Mouse (Mus musculus): ENCODE measurements at regions not wholly inside any gene's neighbourhood (a gene's known extent, or its start where the extent isn't known, plus 50 kb on each side); places are given as distances from the start of the nearest gene placed in this dataset.

- DNase-seq (ENCODE audit: low spot score): no peak
Observed at GRCm38 (mm10) chr17:45291052-45291451, 142.5 kb downstream of the Cdc5l start.

DNA sequence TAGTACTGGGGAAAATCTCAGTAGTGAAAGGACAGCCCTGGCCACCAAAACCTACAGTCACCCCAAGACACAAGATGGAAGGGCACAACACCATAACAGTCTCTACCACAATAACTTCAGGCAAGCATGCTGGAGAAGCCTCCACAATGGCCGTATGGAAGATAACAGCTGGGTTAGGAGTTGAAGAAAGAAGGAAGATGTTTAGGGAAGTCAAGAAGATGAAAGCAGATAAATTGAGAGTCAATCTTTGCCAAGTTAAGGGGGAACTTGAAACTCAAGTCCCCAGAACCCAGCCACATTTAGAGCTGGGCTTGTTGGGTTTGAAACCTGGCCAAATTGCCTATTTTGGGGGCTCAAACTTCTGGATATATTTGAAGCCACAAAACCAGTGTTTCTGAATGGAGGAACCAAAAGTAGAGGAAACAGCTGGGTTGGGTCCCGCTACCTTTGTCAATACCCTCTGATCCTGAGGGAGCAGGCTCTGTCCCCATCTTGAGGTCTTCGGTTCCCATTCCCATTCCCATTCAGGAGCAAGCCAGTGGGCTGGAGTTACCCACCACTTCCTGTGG, 147.8 kb downstream of the Cdc5l start:
- DNase-seq (ENCODE audit: low spot score): no peak

- DNase-seq (ENCODE audit: low spot score): no peak
Observed at GRCm38 (mm10) chr17:45281554-45281953, 152.0 kb downstream of the Cdc5l start.

- no peak for DNase-seq (ENCODE audit: low spot score)
Observed at GRCm38 (mm10) chr17:45279811-45280205, 153.7 kb downstream of the Cdc5l start.

GRCm38 (mm10) chr17:45279075-45279810, 154.3 kb downstream of the Cdc5l start:
- no peak for DNase-seq (ENCODE audit: low spot score)

- DNase-seq (ENCODE audit: low spot score): no peak
Observed at GRCm38 (mm10) chr17:45277516-45277915, 156.0 kb downstream of the Cdc5l start.

DNA sequence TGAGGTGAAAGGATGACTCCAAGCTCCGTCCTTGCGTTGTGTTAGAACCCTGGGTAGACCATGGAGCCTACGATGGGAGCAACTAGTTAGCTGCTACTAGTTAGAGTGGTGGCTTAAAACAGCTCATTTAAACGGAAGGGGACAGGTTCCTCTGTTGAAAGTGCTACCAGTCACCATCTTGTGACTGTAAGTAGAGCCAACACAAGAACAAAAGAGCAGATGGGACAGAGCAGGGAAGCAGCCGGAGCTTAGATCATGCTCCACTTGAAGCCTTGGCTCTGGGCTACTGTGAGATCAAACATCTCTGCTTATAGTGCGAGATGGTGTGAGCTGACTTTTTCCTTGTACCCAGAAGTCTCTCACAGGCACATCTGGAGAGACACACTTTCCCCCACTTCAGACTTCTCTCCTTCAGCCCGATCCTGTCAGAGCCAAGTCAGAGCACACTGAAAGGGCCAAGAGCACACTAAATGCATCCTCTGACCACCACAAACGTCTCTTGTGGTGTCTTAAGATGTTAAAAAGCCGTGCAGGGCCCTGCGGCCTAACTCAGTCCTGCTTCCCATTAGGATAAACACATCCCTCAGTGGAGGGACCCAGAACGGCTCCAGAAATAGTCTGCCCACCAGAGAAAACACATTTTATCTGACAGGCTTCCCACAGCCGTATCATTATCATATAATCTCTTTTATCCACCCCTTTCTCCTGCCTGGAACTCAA, 156.7 kb downstream of the Cdc5l start:
- no peak for DNase-seq (ENCODE audit: low spot score)

- peak; percentile 15 for DNase-seq (ENCODE audit: low spot score)
Observed at GRCm38 (mm10) chr17:45274894-45275293, 158.6 kb downstream of the Cdc5l start.

- no peak for DNase-seq (ENCODE audit: low spot score)
Observed at GRCm38 (mm10) chr17:45266776-45267175, 166.8 kb downstream of the Cdc5l start.

GRCm38 (mm10) chr17:45265587-45265986, 167.9 kb downstream of the Cdc5l start:
- DNase-seq (ENCODE audit: low spot score): no peak

GRCm38 (mm10) chr17:45264434-45264833, 169.1 kb downstream of the Cdc5l start:
- DNase-seq (ENCODE audit: low spot score): peak; percentile 35

GRCm38 (mm10) chr17:45260421-45260820, 173.1 kb downstream of the Cdc5l start:
- no peak for DNase-seq (ENCODE audit: low spot score)

GRCm38 (mm10) chr17:45258007-45258406, 175.5 kb downstream of the Cdc5l start:
- DNase-seq (ENCODE audit: low spot score): no peak

GRCm38 (mm10) chr17:45252593-45253230, 180.8 kb downstream of the Cdc5l start:
- DNase-seq (ENCODE audit: low spot score): no peak

DNA sequence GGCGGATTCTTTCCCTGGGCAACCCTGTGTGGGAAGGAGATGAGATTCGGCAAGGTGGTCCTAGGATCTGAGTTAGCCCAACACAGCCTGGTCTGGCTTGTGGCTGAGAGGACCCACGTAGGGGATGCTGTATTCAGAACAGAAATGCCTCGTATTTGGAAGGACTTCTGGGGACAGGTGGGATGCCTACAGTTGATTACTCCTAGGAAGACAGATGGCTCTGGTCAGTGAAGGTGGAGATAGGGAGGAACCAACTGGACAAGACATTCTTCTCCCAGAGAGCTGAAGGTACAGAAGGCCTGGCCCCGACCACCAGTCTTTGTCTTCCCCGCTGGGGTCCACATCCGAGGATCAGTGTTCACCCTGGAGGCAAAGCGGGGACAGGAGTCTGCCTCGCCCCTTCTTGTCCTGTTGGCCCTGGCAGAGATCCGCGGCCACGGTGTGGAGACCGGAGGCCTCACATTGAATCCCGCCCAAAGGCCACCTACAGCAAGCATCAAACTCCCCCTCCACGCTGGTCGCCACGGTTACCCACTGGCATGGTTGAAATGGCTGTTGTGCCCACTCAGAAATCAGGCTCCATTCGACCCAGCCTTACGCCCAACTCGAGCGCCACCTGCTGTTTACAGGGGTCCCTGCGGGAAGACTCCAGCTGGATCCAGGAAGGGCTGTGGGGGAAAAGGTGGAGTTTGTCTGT, 182.4 kb downstream of the Cdc5l start:
- DNase-seq (ENCODE audit: low spot score): peak; percentile 86

- DNase-seq (ENCODE audit: low spot score): no peak
Observed at GRCm38 (mm10) chr17:45250450-45250849, 183.1 kb downstream of the Cdc5l start.

DNA sequence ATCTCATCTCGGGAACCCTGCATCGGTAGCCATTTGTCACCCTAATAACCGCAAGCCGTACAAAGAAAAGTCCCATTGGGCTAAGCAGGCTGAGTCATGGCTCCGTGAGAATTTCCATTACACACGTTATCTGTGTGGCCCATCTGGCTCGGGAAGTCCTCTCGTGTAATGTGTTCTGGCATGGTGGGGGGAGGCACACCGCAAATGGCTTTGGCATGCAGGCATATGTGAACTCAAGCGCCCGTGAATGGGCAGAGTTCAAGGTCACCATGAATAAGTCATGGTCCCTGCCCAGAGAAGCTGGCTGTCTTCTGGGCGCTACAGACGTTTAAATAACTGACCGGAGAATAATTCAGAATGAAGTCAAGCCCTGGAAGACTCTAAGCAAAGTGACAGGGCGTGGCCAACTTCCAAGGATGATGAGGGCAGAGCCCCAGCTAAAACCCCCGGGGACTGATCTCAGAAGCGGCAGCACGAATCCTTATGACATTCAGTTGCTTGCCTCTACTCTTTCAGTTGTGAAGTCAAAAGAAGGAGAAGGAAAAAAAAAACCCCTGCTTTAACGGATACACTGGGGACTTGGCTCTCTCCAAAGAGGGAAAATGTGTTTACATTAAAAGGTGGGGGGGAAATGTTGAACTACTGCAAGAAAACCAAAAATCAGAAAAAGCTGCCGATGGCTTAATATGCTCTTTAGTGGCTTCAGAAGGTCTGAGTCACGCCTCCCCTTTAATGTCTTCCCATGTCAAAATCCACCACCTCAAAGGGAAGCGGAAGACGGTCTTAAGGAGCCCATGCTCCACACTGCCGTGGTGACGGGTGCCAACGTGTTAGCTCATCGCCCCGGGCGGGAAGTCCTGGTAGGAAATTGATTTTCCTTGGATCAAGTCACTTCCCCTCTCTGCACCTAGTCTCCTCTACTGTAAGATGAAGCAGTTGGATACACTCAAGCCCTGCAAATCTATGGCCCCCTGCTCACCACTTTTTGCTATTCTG, 186.1 kb downstream of the Cdc5l start:
- DNase-seq (ENCODE audit: low spot score): peak; percentile 57

- DNase-seq (ENCODE audit: low spot score): no peak
Observed at GRCm38 (mm10) chr17:45244870-45245269, 188.7 kb downstream of the Cdc5l start.

GRCm38 (mm10) chr17:45243103-45243502, 190.4 kb downstream of the Cdc5l start:
- DNase-seq (ENCODE audit: low spot score): peak; percentile 32

DNA sequence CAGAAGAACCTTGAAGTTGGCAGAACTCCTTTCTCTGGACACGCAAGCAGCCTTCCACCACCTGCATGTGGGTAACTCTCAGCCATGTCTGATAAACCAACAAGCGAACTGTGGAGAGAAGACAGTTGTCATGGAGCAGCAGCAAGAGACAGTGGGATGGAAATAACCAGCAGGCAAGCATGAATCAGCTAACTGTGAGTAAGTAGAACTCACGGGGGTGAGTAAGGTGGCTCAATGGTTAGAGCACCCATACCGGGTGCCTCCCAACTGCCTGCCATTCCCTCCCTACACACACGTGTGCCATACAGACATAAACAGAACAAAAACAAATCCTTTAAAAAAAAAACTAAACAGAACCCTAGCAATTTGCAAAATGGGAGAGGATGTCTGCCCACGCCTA, 191.5 kb downstream of the Cdc5l start:
- no peak for DNase-seq (ENCODE audit: low spot score)

Data from retina, embryonic 14.5 days (tissue).